Mouse (Mus musculus) midbrain, embryonic 16.5 days (tissue): ENCODE results near the gene Iyd. TPM values are rescaled to one million over a fixed set of nuclear protein-coding genes. Genes with fewer than 3 reads are reported as not detected.
A peak's percentile ranks its signal among the peaks of the same experiment; 100 is the strongest.

Source experiments
- ATAC-seq: fragments of 200-750 bp; cut with Nextera tagmentation; 2 replicates; pipeline ENCODE4 v1.8.0; 2017; ENCODE audit warnings: moderate TSS enrichment
- H3K27ac ChIP-seq: fragments of 300-500 bp; sonication (generic); 2 replicates; pipeline ENCODE4 v1.5.1; 2014; ENCODE audit warnings: mild to moderate bottlenecking, low read length, mixed read lengths
- H3K27me3 ChIP-seq: fragments of 300-500 bp; sonication (generic); 2 replicates; pipeline ENCODE4 v1.6.1; 2014; ENCODE audit warnings: low read depth, low read length, mixed read lengths; ENCODE audit not compliant: control insufficient read depth, insufficient read depth
- H3K36me3 ChIP-seq: fragments of 300-500 bp; sonication (generic); 2 replicates; pipeline ENCODE4 v1.6.1; 2014; ENCODE audit warnings: mild to moderate bottlenecking, low read length, moderate library complexity, mixed read lengths; ENCODE audit not compliant: control insufficient read depth, insufficient read depth
- H3K4me1 ChIP-seq: fragments of 300-500 bp; sonication (generic); 2 replicates; pipeline ENCODE4 v1.6.1; 2014; ENCODE audit warnings: mild to moderate bottlenecking, low read length, mixed read lengths; ENCODE audit not compliant: control insufficient read depth, insufficient read depth
- H3K4me2 ChIP-seq: fragments of 300-500 bp; sonication (generic); 2 replicates; pipeline ENCODE4 v1.6.1; 2014; ENCODE audit warnings: mild to moderate bottlenecking, low read length, mixed read lengths
- H3K4me3 ChIP-seq: fragments of 300-500 bp; sonication (generic); 2 replicates; pipeline ENCODE4 v1.5.1; 2014; ENCODE audit warnings: low read depth, mild to moderate bottlenecking, low read length, moderate library complexity, mixed read lengths
- H3K9ac ChIP-seq: fragments of 300-500 bp; sonication (generic); 2 replicates; pipeline ENCODE4 v1.6.1; 2014; ENCODE audit warnings: low read depth, low read length, mixed read lengths
- H3K9me3 ChIP-seq: fragments of 300-500 bp; sonication (generic); replicated peaks from 2 replicates; pipeline ENCODE4 v1.6.1; 2014; ENCODE audit warnings: mild to moderate bottlenecking, low read length, mixed read lengths; ENCODE audit not compliant: control insufficient read depth, poor library complexity, severe bottlenecking
- WGBS: fragments of 180-500 bp; shearing (Covaris S2); extraction: QIAGEN DNeasy Blood & Tissue Kit; methylation state at CpG from one replicate; pipeline ENCODE4 v1.1.7; 2014; 5-methylcytosine and 5-hydroxymethylcytosine counted together
- polyA plus RNA-seq: library from polyadenylated mRNA; unstranded; fragments of >200 nt; fragmentation: Nextera tagmentation; extraction: Ambion mirVana; gene quantifications from 2 replicates; pipeline ENCODE4 v1.2.1, GENCODE M21; 2015

Gene Iyd
- polyA plus RNA-seq, 1 experiment from 2014 or later: 0.59 TPM

DNA sequence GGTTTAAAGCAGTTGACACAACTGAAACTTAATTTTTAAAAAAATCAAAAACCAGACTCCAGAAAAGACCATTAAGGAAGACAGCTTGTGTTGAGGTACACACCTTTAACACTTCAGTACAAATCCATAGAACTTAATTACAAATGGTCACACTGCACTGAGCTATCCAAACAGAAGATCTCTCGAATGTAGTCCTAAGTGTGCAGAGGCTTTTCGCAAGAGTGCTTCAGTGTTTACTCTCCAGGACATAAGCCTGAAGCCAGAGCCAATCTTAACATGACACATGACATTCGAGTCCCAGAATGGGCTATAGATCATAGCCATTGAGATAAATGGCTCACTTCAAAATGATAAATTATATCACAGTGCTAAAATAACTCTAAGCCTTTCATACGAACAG, 25.1 kb downstream of the Iyd start:
- Histone ChIP-seq H3K36me3 (no peaks in the 10 kb centered on the region), H3K27ac (no peak overlapping the region), H3K4me2 (no peak overlapping the region), H3K4me3 (no peak overlapping the region), H3K4me1 (no peaks in the 10 kb centered on the region), H3K9me3 (no peaks in the 10 kb centered on the region), H3K27me3 (no peaks in the 10 kb centered on the region), H3K9ac (no peak overlapping the region)
- WGBS: 69% methylated on average over 4 of the region's 4 CpGs
- ATAC-seq: no peak

GRCm38 (mm10) chr10:3567821-3568220, 27.8 kb downstream of the Iyd start:
- no peaks in the 10 kb centered on the region for H3K27me3 ChIP-seq
- no peaks in the 10 kb centered on the region for H3K36me3 ChIP-seq
- no peak overlapping the region for H3K4me3 ChIP-seq
- no peak for ATAC-seq
- H3K4me1 ChIP-seq: no peaks in the 10 kb centered on the region
- no peak overlapping the region for H3K9ac ChIP-seq
- H3K9me3 ChIP-seq: no peaks in the 10 kb centered on the region
- WGBS: 76% methylated on average over 6 of the region's 6 CpGs
- no peak overlapping the region for H3K27ac ChIP-seq
- no peak overlapping the region for H3K4me2 ChIP-seq

DNA sequence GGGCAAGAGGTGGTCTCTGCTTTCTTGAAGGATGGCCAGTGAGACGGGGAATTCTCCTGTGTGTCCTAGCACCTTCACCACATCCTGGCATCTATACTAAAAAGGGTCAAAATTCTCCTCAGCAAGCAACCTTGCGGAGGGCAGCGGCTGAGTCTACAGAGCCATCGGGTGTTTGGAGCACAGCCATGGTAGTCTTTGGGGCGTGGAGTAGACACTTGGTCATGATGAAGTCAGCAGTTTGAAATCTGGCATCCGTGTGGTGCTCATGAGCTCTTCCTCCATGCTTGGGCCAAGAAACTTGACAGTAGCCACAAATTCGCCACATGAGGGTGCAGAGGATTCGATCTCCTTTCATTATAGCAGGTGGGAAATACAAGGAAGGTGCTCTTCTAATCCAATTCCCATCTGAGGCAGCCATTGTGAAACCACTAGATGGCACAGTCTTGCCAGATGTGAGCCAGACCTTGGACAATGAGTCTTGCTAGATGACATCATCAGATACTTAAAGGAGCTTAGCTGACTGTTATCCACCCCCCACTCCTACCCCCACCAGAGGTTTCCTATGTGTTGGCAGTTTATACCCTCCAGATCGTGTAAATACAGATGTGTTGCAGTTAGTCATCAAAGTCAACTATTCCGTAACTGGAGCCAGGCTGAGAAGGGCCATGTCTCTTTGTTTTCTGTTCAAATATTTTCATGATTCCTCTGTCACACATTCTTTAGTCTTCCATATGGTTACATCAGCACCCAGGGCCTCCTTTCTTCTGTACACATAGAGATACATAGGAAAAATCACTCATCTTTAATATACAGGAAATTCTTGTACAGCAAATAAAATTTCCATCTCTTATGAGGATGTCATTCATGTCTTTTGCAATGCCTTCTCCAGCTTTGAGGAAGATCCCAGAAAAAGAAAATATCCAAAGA, 32.9 kb downstream of the Iyd start:
- H3K9me3 ChIP-seq: no peaks in the 10 kb centered on the region
- H3K9ac ChIP-seq: no peak overlapping the region
- H3K27me3 ChIP-seq: no peaks in the 10 kb centered on the region
- WGBS: 68% methylated on average over 10 of the region's 10 CpGs
- H3K4me3 ChIP-seq: no peak overlapping the region
- no peak overlapping the region for H3K4me2 ChIP-seq
- no peaks in the 10 kb centered on the region for H3K36me3 ChIP-seq
- H3K4me1 ChIP-seq: no peaks in the 10 kb centered on the region
- ATAC-seq: peak; percentile 62; the same call in 1 of the 2 replicates
- no peak overlapping the region for H3K27ac ChIP-seq

DNA sequence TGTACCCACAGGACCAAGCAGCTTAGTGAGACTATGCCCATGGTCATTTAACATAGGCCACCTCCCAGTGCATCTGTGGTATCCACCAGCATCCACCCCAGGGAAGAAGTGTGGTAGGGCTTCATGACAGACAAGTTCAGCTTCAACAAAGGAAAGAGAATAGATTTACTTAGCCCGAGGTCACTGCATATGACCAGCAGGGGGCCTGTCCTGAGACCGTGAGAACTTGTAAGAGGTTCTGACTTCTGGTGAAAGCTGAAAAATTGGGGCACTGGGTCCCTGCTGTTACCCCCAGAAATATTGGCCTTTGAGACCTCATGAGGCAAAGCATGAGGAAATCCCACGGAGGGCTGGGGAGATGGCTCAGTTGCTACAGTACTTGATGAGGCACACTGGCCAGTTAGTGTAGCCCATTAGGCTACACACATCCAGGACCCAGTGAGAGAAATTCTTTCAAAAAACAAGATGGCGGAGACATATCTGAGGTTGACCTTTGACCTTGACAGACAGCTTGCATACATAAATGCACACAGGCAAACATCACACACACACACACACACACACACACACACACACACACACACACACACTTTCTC, 34.0 kb downstream of the Iyd start:
- H3K4me3 ChIP-seq: no peak overlapping the region
- H3K4me1 ChIP-seq: no peaks in the 10 kb centered on the region
- H3K27me3 ChIP-seq: no peaks in the 10 kb centered on the region
- H3K9me3 ChIP-seq: no peaks in the 10 kb centered on the region
- H3K27ac ChIP-seq: no peak overlapping the region
- H3K4me2 ChIP-seq: no peak overlapping the region
- no peak for ATAC-seq
- no peaks in the 10 kb centered on the region for H3K36me3 ChIP-seq
- 67% methylated on average over 4 of the region's 4 CpGs for WGBS
- H3K9ac ChIP-seq: no peak overlapping the region

- no peaks in the 10 kb centered on the region for H3K36me3 ChIP-seq
- H3K4me2 ChIP-seq: no peak overlapping the region
- 0 out of 2 replicates have a peak, but pooled peaks cover 4% of the 10 kb centered on the region for H3K4me1 ChIP-seq
- no peak overlapping the region for H3K9ac ChIP-seq
- ATAC-seq: no peak
- H3K4me3 ChIP-seq: no peak overlapping the region
- H3K27ac ChIP-seq: no peak overlapping the region
- 93% methylated on average over 3 of the region's 3 CpGs for WGBS
- no peaks in the 10 kb centered on the region for H3K9me3 ChIP-seq
- no peaks in the 10 kb centered on the region for H3K27me3 ChIP-seq
Measured at GRCm38 (mm10) chr10:3590632-3591031, 50.6 kb downstream of the Iyd start.

DNA sequence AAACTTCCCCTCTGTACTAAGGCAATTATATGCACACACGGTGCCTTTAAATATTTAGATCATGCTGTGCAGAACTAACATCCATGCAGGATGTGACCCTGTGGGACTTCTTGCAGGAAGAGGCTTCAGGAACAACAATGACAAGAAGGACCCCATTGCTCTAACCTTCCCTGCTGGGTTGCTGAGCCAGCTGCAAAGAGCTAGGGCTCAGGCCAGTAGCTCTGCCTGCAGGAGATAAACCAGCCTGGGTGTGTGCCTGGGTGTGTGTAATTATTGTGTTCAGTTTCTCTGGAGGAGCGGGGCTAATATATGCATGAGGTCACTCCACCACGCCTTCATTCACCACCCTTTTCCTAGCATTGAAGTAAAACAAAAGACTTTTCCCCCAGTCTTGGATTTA, 51.8 kb downstream of the Iyd start:
- Histone ChIP-seq H3K9me3 (no peaks in the 10 kb centered on the region), H3K27me3 (no peaks in the 10 kb centered on the region), H3K4me1 (0 out of 2 replicates have a peak, but pooled peaks cover 4% of the 10 kb centered on the region), H3K9ac (no peak overlapping the region), H3K4me2 (no peak overlapping the region), H3K4me3 (no peak overlapping the region), H3K27ac (no peak overlapping the region), H3K36me3 (no peaks in the 10 kb centered on the region)
- peak; percentile 58; the same call in 1 of the 2 replicates for ATAC-seq
- 8% methylated on average over 3 of the region's 3 CpGs for WGBS

- Histone ChIP-seq H3K27ac (no peak overlapping the region), H3K4me2 (no peak overlapping the region), H3K27me3 (no peaks in the 10 kb centered on the region), H3K9me3 (no peaks in the 10 kb centered on the region), H3K4me3 (no peak overlapping the region), H3K9ac (no peak overlapping the region), H3K4me1 (0 out of 2 replicates have a peak, but pooled peaks cover 2% of the 10 kb centered on the region), H3K36me3 (no peaks in the 10 kb centered on the region)
- WGBS: 69% methylated on average over 2 of the region's 2 CpGs
- ATAC-seq: no peak
Measured at GRCm38 (mm10) chr10:3596697-3597096, 56.7 kb downstream of the Iyd start.

DNA sequence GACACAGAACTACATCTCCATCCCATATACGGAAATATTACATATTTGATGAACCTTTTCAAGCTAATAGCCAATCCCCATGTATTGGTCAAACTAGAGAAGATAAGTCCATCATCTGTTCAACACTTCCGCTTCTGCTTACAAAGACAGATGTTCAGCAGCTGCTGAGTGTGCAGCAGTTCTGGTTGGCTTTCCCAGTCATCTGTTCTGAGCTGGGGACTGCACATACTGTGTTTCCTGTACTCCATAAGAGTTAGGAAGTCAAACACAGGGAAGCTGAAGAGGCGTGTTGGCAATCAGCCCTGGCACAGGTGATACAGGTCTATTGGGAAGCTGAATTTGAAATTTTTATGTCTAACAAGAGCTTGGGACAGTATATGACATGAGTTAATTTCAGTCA, 57.7 kb downstream of the Iyd start:
- no peaks in the 10 kb centered on the region for H3K36me3 ChIP-seq
- no peak overlapping the region for H3K4me3 ChIP-seq
- no peak overlapping the region for H3K27ac ChIP-seq
- ATAC-seq: no peak
- no peaks in the 10 kb centered on the region for H3K9me3 ChIP-seq
- no peaks in the 10 kb centered on the region for H3K27me3 ChIP-seq
- no peak overlapping the region for H3K4me2 ChIP-seq
- H3K4me1 ChIP-seq: no peaks in the 10 kb centered on the region
- WGBS: 95% methylated on average over 3 of the region's 3 CpGs
- H3K9ac ChIP-seq: no peak overlapping the region
